Mouse (Mus musculus) kidney, postnatal 0 days (tissue): Measurements from ENCODE around the gene Hopx. TPM values are rescaled to one million over a fixed set of nuclear protein-coding genes. Genes with fewer than 3 reads are reported as not detected.

ENCODE experiments used
- ATAC-seq: fragments of 200-750 bp; cut with Nextera tagmentation; replicated peaks from 2 replicates; pipeline ENCODE4 v1.8.0; 2017; ENCODE audit warnings: low read depth, moderate number of reproducible peaks, moderate TSS enrichment, moderate library complexity; ENCODE audit not compliant: low FRiP score
- DNase-seq: peaks from one replicate; pipeline ENCODE4 v3.0.0-alpha.2; 2016; ENCODE audit warnings: low spot score
- H3K27ac ChIP-seq: fragments of 300-500 bp; sonication (generic); 2 replicates; pipeline ENCODE4 v1.5.1; 2014; ENCODE audit warnings: mild to moderate bottlenecking
- H3K27me3 ChIP-seq: fragments of 300-500 bp; sonication (generic); 2 replicates; pipeline ENCODE4 v1.6.1; 2014; ENCODE audit warnings: low read length, mixed read lengths; ENCODE audit not compliant: insufficient read depth
- H3K36me3 ChIP-seq: fragments of 300-500 bp; sonication (generic); 2 replicates; pipeline ENCODE4 v1.6.1; 2014; ENCODE audit warnings: low read length, mixed read lengths; ENCODE audit not compliant: insufficient read depth
- H3K4me1 ChIP-seq: fragments of 300-500 bp; sonication (generic); replicated peaks from 2 replicates; pipeline ENCODE4 v1.6.1; 2014; ENCODE audit warnings: antibody characterized with exemption, low read length, mixed read lengths; ENCODE audit not compliant: insufficient read depth
- H3K4me2 ChIP-seq: fragments of 300-500 bp; sonication (generic); 2 replicates; pipeline ENCODE4 v1.6.1; 2014; ENCODE audit warnings: mild to moderate bottlenecking, low read length, moderate library complexity, mixed read lengths
- H3K4me3 ChIP-seq: fragments of 300-500 bp; sonication (generic); replicated peaks from 2 replicates; pipeline ENCODE4 v1.5.1; 2014; ENCODE audit warnings: low read depth, low read length
- H3K9ac ChIP-seq: fragments of 300-500 bp; sonication (generic); 2 replicates; pipeline ENCODE4 v1.6.1; 2014; ENCODE audit warnings: low read depth, low read length
- H3K9me3 ChIP-seq: fragments of 300-500 bp; sonication (generic); replicated peaks from 2 replicates; pipeline ENCODE4 v1.6.1; 2016; ENCODE audit warnings: low read length, inconsistent platforms, mixed read lengths
- CTCF ChIP-seq: IDR thresholded peaks from 2 replicates; pipeline ENCODE4 v1.5.1; 2016; ENCODE audit warnings: antibody characterized with exemption, low read depth, mild to moderate bottlenecking, moderate library complexity
- WGBS: fragments of 180-500 bp; shearing (Covaris S2); extraction: QIAGEN DNeasy Blood & Tissue Kit; methylation state at CpG from one replicate; pipeline ENCODE4 v1.1.7; 2014; 5-methylcytosine and 5-hydroxymethylcytosine counted together
- polyA plus RNA-seq: library from polyadenylated mRNA; unstranded; fragments of >200 nt; fragmentation: Nextera tagmentation; extraction: Ambion mirVana; gene quantifications from 2 replicates; pipeline ENCODE4 v1.2.1, GENCODE M21; 2015

Gene Hopx
- polyA plus RNA-seq, 1 experiment from 2014 or later = 3.9 TPM

- Histone ChIP-seq H3K4me2 (no peak overlapping the region), H3K4me3 (no peak overlapping the region), H3K36me3 (no peaks in the 10 kb centered on the region), H3K9me3 (no peaks in the 10 kb centered on the region), H3K27ac (no peak overlapping the region), H3K4me1 (0 out of 2 replicates have a peak, but pooled peaks cover 2% of the 10 kb centered on the region), H3K27me3 (no peaks in the 10 kb centered on the region), H3K9ac (no peak overlapping the region)
- ATAC-seq (no peak), DNase-seq (no peak)
- TF ChIP-seq CTCF = no peak
- 76% methylated on average over 2 of the region's 2 CpGs for WGBS
Measured at GRCm38 (mm10) chr5:77129907-77130306, 15.0 kb upstream of the Hopx start.

- 0 out of 2 replicates have a peak, but pooled peaks cover 2% of the 10 kb centered on the region for H3K4me1 ChIP-seq
- H3K27me3 ChIP-seq = no peaks in the 10 kb centered on the region
- H3K9me3 ChIP-seq = no peaks in the 10 kb centered on the region
- no peak overlapping the region for H3K4me2 ChIP-seq
- H3K27ac ChIP-seq = no peak overlapping the region
- H3K4me3 ChIP-seq = no peak overlapping the region
- WGBS = 91% methylated on average over 4 of the region's 4 CpGs
- ATAC-seq = no peak
- no peak for TF ChIP-seq CTCF
- no peak overlapping the region for H3K9ac ChIP-seq
- DNase-seq = no peak
- H3K36me3 ChIP-seq = no peaks in the 10 kb centered on the region
Measured at GRCm38 (mm10) chr5:77128854-77129253, 13.9 kb upstream of the Hopx start.

- no peak for TF ChIP-seq CTCF
- Histone ChIP-seq H3K9ac (no peak overlapping the region), H3K4me3 (no peak overlapping the region), H3K36me3 (no peaks in the 10 kb centered on the region), H3K9me3 (no peaks in the 10 kb centered on the region), H3K27me3 (no peaks in the 10 kb centered on the region), H3K4me2 (no peak overlapping the region), H3K4me1 (0 out of 2 replicates have a peak, but pooled peaks cover 16% of the 10 kb centered on the region), H3K27ac (no peak overlapping the region)
- ATAC-seq (no peak), DNase-seq (no peak)
- 92% methylated on average over 3 of the region's 3 CpGs for WGBS
Measured at GRCm38 (mm10) chr5:77126415-77126968, 11.6 kb upstream of the Hopx start.

- 0 out of 2 replicates have a peak overlapping the region, but pooled peaks have one; percentile 31 for H3K27ac ChIP-seq
- ATAC-seq = no peak
Measured at GRCm38 (mm10) chr5:77124817-77125283, 9.9 kb upstream of the Hopx start.

GRCm38 (mm10) chr5:77124165-77124564 lies 9.2 kb upstream of the Hopx start:
- Histone ChIP-seq H3K36me3 (no peaks in the 10 kb centered on the region), H3K9ac (no peak overlapping the region), H3K27ac (0 out of 2 replicates have a peak overlapping the region, but pooled peaks have one; percentile 31), H3K4me2 (no peak overlapping the region), H3K9me3 (no peaks in the 10 kb centered on the region), H3K4me3 (no peak overlapping the region), H3K27me3 (no peaks in the 10 kb centered on the region), H3K4me1 (0 out of 2 replicates have a peak, but pooled peaks cover 16% of the 10 kb centered on the region)
- 49% methylated on average over 4 of the region's 4 CpGs for WGBS
- DNase-seq = peak; percentile 55
- TF ChIP-seq CTCF = no peak
- ATAC-seq = no peak

More at GRCm38 (mm10) chr5:77124817-77125283, 9.9 kb upstream of the Hopx start:
- Histone ChIP-seq H3K27me3 (no peaks in the 10 kb centered on the region), H3K36me3 (no peaks in the 10 kb centered on the region), H3K9me3 (no peaks in the 10 kb centered on the region), H3K4me1 (0 out of 2 replicates have a peak, but pooled peaks cover 16% of the 10 kb centered on the region), H3K9ac (0 out of 2 replicates have a peak overlapping the region, but pooled peaks have one; percentile 18), H3K4me2 (no peak overlapping the region), H3K4me3 (no peak overlapping the region)
- TF ChIP-seq CTCF = no peak
- no peak for DNase-seq
- WGBS = 54% methylated on average over 4 of the region's 4 CpGs

- Histone ChIP-seq H3K4me2 (no peak overlapping the region), H3K4me1 (0 out of 2 replicates have a peak, but pooled peaks cover 16% of the 10 kb centered on the region), H3K27ac (0 out of 2 replicates have a peak overlapping the region, but pooled peaks have one; percentile 2), H3K36me3 (no peaks in the 10 kb centered on the region), H3K4me3 (no peak overlapping the region), H3K9ac (no peak overlapping the region), H3K27me3 (no peaks in the 10 kb centered on the region), H3K9me3 (no peaks in the 10 kb centered on the region)
- no peak for TF ChIP-seq CTCF
- ATAC-seq = peak; percentile 72
- 36% methylated on average over 9 of the region's 9 CpGs for WGBS
- peak; percentile 84 for DNase-seq
Measured at GRCm38 (mm10) chr5:77123597-77123996, 8.7 kb upstream of the Hopx start.
